Mouse (Mus musculus): Measurements from ENCODE around the gene Tigar.

Gene Tigar

GRCm38 (mm10) chr6:127109402-127109930 lies at the start of gene Tigar:
Tigar (minus strand) TSS chr6:127109557.
- DNase-seq = peak; percentile 94

DNA sequence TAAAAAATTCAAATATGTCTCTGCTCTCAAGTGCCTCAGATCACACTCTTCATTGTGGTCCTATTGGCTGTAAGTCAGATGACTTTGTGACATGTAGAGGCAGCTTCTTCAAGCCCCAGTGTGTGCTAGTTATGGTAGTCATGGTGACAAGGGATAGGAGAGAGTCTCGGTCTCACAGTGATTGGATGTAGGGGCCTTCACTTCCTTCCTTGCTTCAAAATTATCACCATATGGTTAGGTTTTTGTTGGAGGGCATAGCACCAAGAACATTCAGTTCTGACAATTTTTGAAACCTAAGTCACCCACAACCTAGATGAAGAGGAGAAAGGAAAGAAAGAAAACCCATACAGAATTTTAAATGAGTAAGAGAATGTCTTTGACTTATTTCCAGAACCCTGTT lies 48.0 kb upstream of the Tigar start:
- DNase-seq = no peak

- peak; percentile 27 for DNase-seq
These were observed 46.1 kb upstream of the Tigar start for GRCm38 (mm10) chr6:127155468-127155867.

DNA sequence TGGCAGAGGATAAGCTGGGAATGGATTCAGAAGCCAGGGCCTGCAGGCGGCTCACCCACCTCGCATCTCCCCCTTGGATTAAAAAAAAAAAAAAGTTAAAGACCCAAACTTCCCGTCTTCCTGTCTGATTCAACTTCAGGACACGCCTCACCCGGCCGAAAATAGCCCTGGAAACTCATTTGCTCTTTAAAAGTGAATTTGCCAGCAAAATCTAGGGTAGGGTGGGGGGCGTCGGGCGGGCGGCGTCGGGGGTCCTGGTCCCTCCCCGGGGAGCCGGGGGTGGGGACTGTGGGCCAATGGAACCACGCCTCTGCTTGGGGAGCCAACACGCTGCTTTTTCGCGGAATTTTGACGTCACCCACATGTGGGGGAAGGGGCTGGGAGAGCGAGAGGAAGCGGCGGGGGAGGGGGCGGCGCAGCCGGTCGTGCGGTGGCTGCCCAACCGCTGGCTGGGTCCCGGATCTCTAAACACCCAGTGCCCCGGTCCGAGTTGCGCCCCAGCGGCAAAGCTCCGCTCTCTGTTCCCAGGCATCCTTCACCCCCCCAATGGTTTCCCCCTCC lies 45.4 kb upstream of the Tigar start:
- DNase-seq = peak; percentile 91

GRCm38 (mm10) chr6:127153972-127154707 lies 44.8 kb upstream of the Tigar start:
- peak; percentile 11 for DNase-seq

DNA sequence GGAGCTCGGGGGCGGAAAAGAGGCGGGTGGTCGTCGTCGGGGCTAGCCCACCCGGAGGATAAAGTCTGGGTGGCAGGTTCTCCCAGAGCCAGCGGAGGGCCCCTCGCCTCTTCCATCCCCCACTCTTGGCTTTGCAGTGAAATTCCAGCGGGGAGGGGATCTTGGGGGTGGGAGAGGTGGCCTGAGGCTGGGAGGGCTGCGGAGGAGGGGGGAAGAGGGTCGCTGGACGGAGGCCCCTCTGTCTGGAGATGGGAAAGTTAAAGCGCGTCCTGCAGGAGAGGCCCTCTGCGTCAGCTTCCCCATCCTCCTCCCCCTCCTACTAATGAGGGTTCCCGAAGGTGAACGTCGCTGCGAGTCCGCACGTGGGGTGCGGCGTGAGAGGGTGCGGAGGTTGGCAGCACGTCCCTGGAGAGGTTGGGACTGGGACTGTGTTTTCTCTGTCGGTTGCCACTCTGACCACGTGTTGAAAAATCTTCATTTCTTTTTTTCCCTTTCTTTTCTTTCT lies 44.0 kb upstream of the Tigar start:
- peak; percentile 27 for DNase-seq

DNA sequence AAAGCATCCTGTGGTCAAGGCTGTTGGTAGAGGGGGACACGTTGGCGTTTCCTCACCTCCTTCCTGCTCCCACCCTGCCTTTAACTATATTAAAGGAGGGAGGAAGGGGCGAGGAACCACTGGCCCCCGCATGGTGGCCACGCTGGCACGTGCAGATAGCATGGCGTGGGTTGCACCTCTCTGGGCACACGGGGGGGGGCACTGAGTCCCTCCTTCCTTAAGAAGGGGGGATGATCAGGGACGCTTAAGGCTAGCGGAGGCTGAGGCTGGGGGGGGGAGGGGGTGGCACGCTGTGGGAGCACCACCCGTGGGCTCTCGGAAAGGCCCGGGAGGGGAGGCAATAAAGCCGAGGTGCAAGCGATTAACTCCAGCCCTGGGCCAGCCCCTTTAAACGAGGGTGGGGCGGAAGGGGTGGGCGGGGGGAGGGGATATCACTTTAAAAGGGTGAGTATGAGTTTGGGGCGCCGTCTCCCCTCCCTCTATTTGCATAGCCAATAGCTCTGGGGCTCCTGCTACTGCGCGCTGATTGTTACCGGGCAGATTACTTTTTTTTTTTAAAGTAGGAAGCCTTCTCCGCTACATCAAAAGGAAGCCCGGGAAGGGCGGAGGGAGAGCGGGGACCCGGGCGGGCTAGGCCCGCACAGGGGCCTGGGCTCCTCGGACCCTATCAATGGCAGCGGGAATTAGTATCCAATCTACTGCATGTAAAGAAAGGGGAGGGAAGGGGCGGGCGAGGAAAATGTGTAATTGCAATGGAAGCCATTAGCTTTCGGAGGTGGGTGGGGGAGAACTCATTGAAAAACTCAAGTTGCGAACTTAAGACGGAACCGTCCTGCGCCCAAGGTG lies 43.0 kb upstream of the Tigar start, which contains the start of gene Ccnd2:
Gene Ccnd2, minus strand, starts transcription at position 88 of the 846 bp plus-strand sequence.
- peak; percentile 86 for DNase-seq

- DNase-seq = peak; percentile 59
These were observed 42.3 kb upstream of the Tigar start for GRCm38 (mm10) chr6:127151565-127152105.

DNA sequence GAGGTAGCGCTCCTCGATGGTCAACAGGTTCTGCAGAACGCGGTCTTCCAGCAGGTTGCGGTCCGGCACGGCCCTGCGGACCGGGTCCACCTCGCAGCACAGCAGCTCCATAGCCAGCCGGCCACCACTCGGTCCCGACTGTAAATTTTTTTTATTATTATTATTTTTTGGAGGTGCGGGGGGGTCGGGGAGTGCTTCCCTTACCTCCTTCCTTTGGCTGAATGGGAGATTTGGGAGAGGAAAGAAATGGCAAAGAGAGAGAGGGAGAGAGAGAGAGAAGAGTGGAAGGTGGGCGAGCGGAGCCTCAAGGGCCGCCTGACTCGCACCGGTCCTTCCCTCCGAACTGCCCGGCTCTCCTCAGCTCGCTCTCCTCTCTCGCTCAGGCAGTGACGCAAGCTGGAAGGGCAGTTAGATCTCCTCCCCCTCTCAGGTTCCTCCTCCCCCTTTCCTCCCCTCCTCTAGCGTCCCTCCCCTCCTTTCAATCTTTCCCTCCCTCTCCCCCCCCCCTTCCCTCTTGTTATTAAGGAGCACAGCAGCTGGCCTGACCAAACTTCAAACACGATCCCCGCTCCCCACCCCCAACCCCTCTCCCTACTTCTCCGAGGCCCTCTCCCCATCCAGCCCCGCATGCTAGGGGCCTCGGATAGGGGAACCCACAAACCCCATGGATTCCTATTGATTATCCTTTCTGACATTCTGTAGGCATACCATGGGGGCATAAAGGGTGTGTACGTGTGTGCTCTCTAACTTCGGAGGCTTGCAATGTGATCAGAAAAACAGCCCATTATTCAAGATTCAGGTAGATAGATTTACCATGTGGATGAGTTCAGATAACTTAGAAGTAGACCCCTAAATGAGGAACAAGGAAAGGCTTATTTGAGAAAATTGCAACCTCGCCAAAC lies 41.6 kb upstream of the Tigar start:
- DNase-seq = peak; percentile 83

GRCm38 (mm10) chr6:127149944-127150662 lies 40.7 kb upstream of the Tigar start:
- DNase-seq = peak; percentile 31

GRCm38 (mm10) chr6:127149303-127149943 lies 40.1 kb upstream of the Tigar start:
- DNase-seq = peak; percentile 17

GRCm38 (mm10) chr6:127148526-127149302 lies 39.4 kb upstream of the Tigar start:
- DNase-seq = peak; percentile 24

DNA sequence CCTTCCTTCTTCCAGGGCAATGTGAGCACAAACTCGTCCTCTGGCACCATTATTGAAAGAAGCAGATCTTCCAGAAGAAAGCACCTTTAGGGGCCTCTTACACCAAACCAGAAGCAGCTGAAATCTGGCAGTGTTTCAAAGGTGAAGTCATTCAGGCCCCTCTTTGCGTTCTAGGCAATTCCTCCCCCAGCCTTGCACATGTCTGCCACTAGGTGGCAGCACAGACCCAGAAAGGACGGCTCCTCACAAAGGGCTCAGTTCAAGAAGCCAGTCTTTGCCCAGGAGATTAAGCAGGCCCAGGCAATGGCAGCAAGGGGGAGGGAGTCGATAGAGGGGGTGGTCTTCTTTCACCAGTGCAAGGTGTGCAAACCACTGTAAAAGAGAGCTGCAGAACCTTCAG lies 38.3 kb upstream of the Tigar start:
- DNase-seq = peak; percentile 90

GRCm38 (mm10) chr6:127146322-127146947 lies 37.1 kb upstream of the Tigar start:
- no peak for DNase-seq

GRCm38 (mm10) chr6:127145464-127146190 lies 36.3 kb upstream of the Tigar start:
- DNase-seq = no peak

GRCm38 (mm10) chr6:127143576-127144288 lies 34.4 kb upstream of the Tigar start:
- no peak for DNase-seq

GRCm38 (mm10) chr6:127143124-127143520 lies 33.8 kb upstream of the Tigar start:
- no peak for DNase-seq
